In the genomic region with DNA sequence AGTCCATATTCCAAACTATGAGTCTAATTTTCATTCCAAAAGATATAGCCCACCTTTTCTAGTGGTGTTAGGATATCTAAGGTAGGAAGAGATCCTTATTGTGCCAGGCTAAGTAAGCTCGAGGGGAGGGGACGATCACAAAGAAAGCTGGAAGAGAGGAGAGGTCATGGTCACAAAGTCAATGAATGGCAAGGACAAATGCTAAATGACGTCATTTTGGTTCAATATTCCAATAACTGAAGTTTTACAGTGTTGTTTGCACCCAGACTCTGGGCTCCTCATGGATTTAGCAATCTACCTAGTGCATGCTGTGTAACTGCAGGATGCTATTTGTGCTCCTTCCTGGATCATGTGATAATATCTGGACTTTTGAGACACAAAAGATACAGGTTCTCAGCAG, we compare ENCODE assay signal across 8 mouse cellular contexts. TPM values are rescaled to one million over a fixed set of nuclear protein-coding genes. Genes with fewer than 3 reads are reported as not detected.
DNase-seq lines count a peak whose midpoint lies in the region; ATAC-seq and TF ChIP-seq lines count a peak whose summit lies in the region.

No protein-coding gene starts in this region.

- DNase-seq in intestine, embryonic 14.5 days (ENCODE audit: low spot score), result no peak
- DNase-seq in urinary bladder, postnatal 25 days (ENCODE audit: low spot score), result no peak
- no peak for DNase-seq in gastrocnemius, postnatal 36 days
- DNase-seq in right cerebral cortex, postnatal 36 days (ENCODE audit: low spot score in 2 of 2), result no peak

- H3K9me3 ChIP-seq in intestine, embryonic 14.5 days (ENCODE audit: control insufficient read depth, low read length), result no peaks in the 10 kb centered on the region
- H3K9me3 ChIP-seq in intestine, postnatal 0 days (ENCODE audit: control insufficient read depth), result no peaks in the 10 kb centered on the region
- no peaks in the 10 kb centered on the region for H3K9me3 ChIP-seq in embryonic facial prominence, embryonic 13.5 days
- no peaks in the 10 kb centered on the region for H3K9me3 ChIP-seq in hindbrain, embryonic 12.5 days (replicated peaks)
- no peaks in the 10 kb centered on the region for H3K9me3 ChIP-seq in midbrain, embryonic 13.5 days

- TF ChIP-seq CTCF in intestine, postnatal 0 days (IDR thresholded peaks at IDR 0.05; ENCODE audit: low read depth), result no peak

- no peak for ATAC-seq in intestine, embryonic 14.5 days (replicated peaks; ENCODE audit: low FRiP score, low TSS enrichment, low read depth)
- ATAC-seq in intestine, postnatal 0 days, result no peak
- ATAC-seq in embryonic facial prominence, embryonic 13.5 days (ENCODE audit: insufficient number of reproducible peaks, insufficient read depth, low FRiP score, low TSS enrichment, low read depth), result no peak
- ATAC-seq in hindbrain, embryonic 12.5 days (ENCODE audit: low FRiP score), result no peak
- ATAC-seq in midbrain, embryonic 13.5 days, result no peak

- intact Hi-C loops in gastrocnemius, postnatal 36 days (cut with DNase I), result loop anchor here (5.0 kb wide), 1 partner anchor 171 kb away; a partner anchor contains a TSS

- H3K4me1 ChIP-seq in intestine, embryonic 14.5 days (replicated peaks; ENCODE audit: control insufficient read depth, insufficient read depth, low read length), result peaks cover 25% of the 10 kb centered on the region; the same call in 1 of the 2 replicates
- H3K4me1 ChIP-seq in intestine, postnatal 0 days (replicated peaks; ENCODE audit: control insufficient read depth, insufficient read depth, low read length), result 0 out of 2 replicates have a peak, but pooled peaks cover 7% of the 10 kb centered on the region
- peaks cover 26% of the 10 kb centered on the region for H3K4me1 ChIP-seq in embryonic facial prominence, embryonic 13.5 days
- peaks cover 26% of the 10 kb centered on the region for H3K4me1 ChIP-seq in hindbrain, embryonic 12.5 days
- peaks cover 34% of the 10 kb centered on the region for H3K4me1 ChIP-seq in midbrain, embryonic 13.5 days (replicated peaks)

- H3K4me3 ChIP-seq in intestine, embryonic 14.5 days (ENCODE audit: low read depth, low read length), result no peak overlapping the region
- no peak overlapping the region for H3K4me3 ChIP-seq in intestine, postnatal 0 days (ENCODE audit: low read depth, low read length)
- peak overlapping the region; percentile 95 for H3K4me3 ChIP-seq in embryonic facial prominence, embryonic 13.5 days
- no peak overlapping the region for H3K4me3 ChIP-seq in hindbrain, embryonic 12.5 days
- H3K4me3 ChIP-seq in midbrain, embryonic 13.5 days (replicated peaks), result 0 out of 2 replicates have a peak overlapping the region, but pooled peaks have one; percentile 94

- 68% methylated on average over 3 of the region's 3 CpGs for WGBS in intestine, embryonic 14.5 days
- 68% methylated on average over 3 of the region's 3 CpGs for WGBS in intestine, postnatal 0 days
- WGBS in embryonic facial prominence, embryonic 13.5 days, result 72% methylated on average over 3 of the region's 3 CpGs
- 49% methylated on average over 3 of the region's 3 CpGs for WGBS in hindbrain, embryonic 12.5 days
- 50% methylated on average over 3 of the region's 3 CpGs for WGBS in midbrain, embryonic 13.5 days

- H3K27ac ChIP-seq in intestine, embryonic 14.5 days (ENCODE audit: low read depth), result no peak overlapping the region
- H3K27ac ChIP-seq in intestine, postnatal 0 days (ENCODE audit: low read depth, low read length), result no peak overlapping the region
- peak overlapping the region; percentile 98; the same call in 1 of the 2 replicates for H3K27ac ChIP-seq in embryonic facial prominence, embryonic 13.5 days
- peak overlapping the region; percentile 98; the same call in 1 of the 2 replicates for H3K27ac ChIP-seq in hindbrain, embryonic 12.5 days
- peak overlapping the region; percentile 99 for H3K27ac ChIP-seq in midbrain, embryonic 13.5 days

- no peak overlapping the region for H3K9ac ChIP-seq in intestine, embryonic 14.5 days (ENCODE audit: low read length)
- no peak overlapping the region for H3K9ac ChIP-seq in intestine, postnatal 0 days (ENCODE audit: low read depth, low read length)
- H3K9ac ChIP-seq in embryonic facial prominence, embryonic 13.5 days, result peak overlapping the region; percentile 84
- H3K9ac ChIP-seq in hindbrain, embryonic 12.5 days, result no peak overlapping the region
- H3K9ac ChIP-seq in midbrain, embryonic 13.5 days (replicated peaks), result peak overlapping the region; percentile 84

- no peaks in the 10 kb centered on the region for H3K27me3 ChIP-seq in intestine, embryonic 14.5 days (replicated peaks; ENCODE audit: control insufficient read depth, insufficient read depth, low read length)
- H3K27me3 ChIP-seq in intestine, postnatal 0 days (replicated peaks; ENCODE audit: control insufficient read depth, insufficient read depth, low read length), result peaks cover 4% of the 10 kb centered on the region; the same call in 1 of the 2 replicates
- H3K27me3 ChIP-seq in embryonic facial prominence, embryonic 13.5 days, result no peaks in the 10 kb centered on the region
- peaks cover 13% of the 10 kb centered on the region for H3K27me3 ChIP-seq in hindbrain, embryonic 12.5 days
- peaks cover 17% of the 10 kb centered on the region; the same call in 1 of the 2 replicates for H3K27me3 ChIP-seq in midbrain, embryonic 13.5 days

- peak overlapping the region; percentile 78 for H3K4me2 ChIP-seq in intestine, embryonic 14.5 days (ENCODE audit: low read length)
- H3K4me2 ChIP-seq in intestine, postnatal 0 days (replicated peaks; ENCODE audit: low read depth), result no peak overlapping the region; the same call in 1 of the 2 replicates
- H3K4me2 ChIP-seq in embryonic facial prominence, embryonic 13.5 days, result peak overlapping the region; percentile 64
- peak overlapping the region; percentile 82 for H3K4me2 ChIP-seq in hindbrain, embryonic 12.5 days (replicated peaks)
- peak overlapping the region; percentile 75 for H3K4me2 ChIP-seq in midbrain, embryonic 13.5 days (replicated peaks)

- no peaks in the 10 kb centered on the region for H3K36me3 ChIP-seq in intestine, embryonic 14.5 days (ENCODE audit: control insufficient read depth, insufficient read depth, low read length)
- H3K36me3 ChIP-seq in intestine, postnatal 0 days (ENCODE audit: control insufficient read depth, insufficient read depth), result no peaks in the 10 kb centered on the region
- no peaks in the 10 kb centered on the region for H3K36me3 ChIP-seq in embryonic facial prominence, embryonic 13.5 days
- no peaks in the 10 kb centered on the region for H3K36me3 ChIP-seq in hindbrain, embryonic 12.5 days
- H3K36me3 ChIP-seq in midbrain, embryonic 13.5 days, result no peaks in the 10 kb centered on the region

RNA-seq across cellular contexts. Expression of a gene that starts 1.2 kb away (rescaled TPM):
- polyA plus RNA-seq in intestine, embryonic 14.5 days (2014; fragmentation: Nextera tagmentation; extraction: Ambion mirVana), result 12.6 and 13.8 TPM in 2 replicates
- polyA plus RNA-seq in intestine, postnatal 0 days (2015; fragmentation: Nextera tagmentation; extraction: Ambion mirVana), result 6.1 and 6.9 TPM in 2 replicates
- 18.4 and 22.5 TPM in 2 replicates for polyA plus RNA-seq in embryonic facial prominence, embryonic 13.5 days (2015; fragmentation: Nextera tagmentation; extraction: Ambion mirVana)
- polyA plus RNA-seq in hindbrain, embryonic 12.5 days (2016; fragmentation: Nextera tagmentation; extraction: Ambion mirVana), result 26.3 and 28.3 TPM in 2 replicates
- 30.3 and 31.7 TPM in 2 replicates for polyA plus RNA-seq in midbrain, embryonic 13.5 days (2015; fragmentation: Nextera tagmentation; extraction: Ambion mirVana)
- total RNA-seq in gastrocnemius, postnatal 36 days (2021), result 10 to 100 TPM; 15.0 to 19.6 TPM

Comparison
In these comparisons a context has a peak if more than half of its experiments do, and no peak if none do; other contexts are left out.
1. H3K27ac ChIP-seq: peak in embryonic facial prominence, embryonic 13.5 days (single experiment), hindbrain, embryonic 12.5 days (single experiment) and midbrain, embryonic 13.5 days (single experiment); none in intestine, embryonic 14.5 days (single experiment) and intestine, postnatal 0 days (single experiment).
2. H3K4me3 ChIP-seq: peak in embryonic facial prominence, embryonic 13.5 days (single experiment) and midbrain, embryonic 13.5 days (single experiment); none in intestine, embryonic 14.5 days (single experiment), intestine, postnatal 0 days (single experiment) and hindbrain, embryonic 12.5 days (single experiment).
3. H3K9ac ChIP-seq: peak in embryonic facial prominence, embryonic 13.5 days (single experiment) and midbrain, embryonic 13.5 days (single experiment); none in intestine, embryonic 14.5 days (single experiment), intestine, postnatal 0 days (single experiment) and hindbrain, embryonic 12.5 days (single experiment).